Mouse (Mus musculus) megakaryocyte, embryonic 14.5 days (primary cell): ENCODE results near the gene Socs1. TPM values are rescaled to one million over a fixed set of nuclear protein-coding genes. Genes with fewer than 3 reads are reported as not detected.

Experiments used
- H3K27me3 ChIP-seq: replicated peaks from 2 replicates; pipeline ENCODE3; 2012; ENCODE audit warnings: inconsistent platforms
- H3K36me3 ChIP-seq: replicated peaks from 2 replicates; pipeline ENCODE3; 2012; ENCODE audit warnings: low read length, inconsistent platforms, mixed read lengths
- H3K4me1 ChIP-seq: 2 replicates; pipeline ENCODE4 v1.6.1; 2012; ENCODE audit warnings: inconsistent platforms
- H3K4me3 ChIP-seq: replicated peaks from 2 replicates; pipeline ENCODE3; 2012; ENCODE audit warnings: moderate library complexity, mild to moderate bottlenecking, inconsistent platforms
- H3K9me3 ChIP-seq: 2 replicates; pipeline ENCODE4 v1.6.1; 2012; ENCODE audit warnings: inconsistent platforms
- FLI1 ChIP-seq: IDR thresholded peaks from 2 replicates; pipeline ENCODE4 v1.6.1; 2012; ENCODE audit warnings: low read length, inconsistent platforms, mixed read lengths
- GATA1 ChIP-seq: IDR thresholded peaks from 3 replicates; pipeline ENCODE4 v1.6.1; 2012; ENCODE audit warnings: mixed read lengths, low read length, inconsistent platforms, borderline replicate concordance
- polyA plus RNA-seq: library from polyadenylated mRNA; stranded (reverse); fragments of >175 nt; gene quantifications from 2 replicates; pipeline ENCODE4 v1.2.3, GENCODE M21; 2012; ENCODE audit warnings: low replicate concordance; ENCODE audit not compliant: insufficient read depth

Gene Socs1
- polyA plus RNA-seq, 1 experiment = 13.2 TPM

DNA sequence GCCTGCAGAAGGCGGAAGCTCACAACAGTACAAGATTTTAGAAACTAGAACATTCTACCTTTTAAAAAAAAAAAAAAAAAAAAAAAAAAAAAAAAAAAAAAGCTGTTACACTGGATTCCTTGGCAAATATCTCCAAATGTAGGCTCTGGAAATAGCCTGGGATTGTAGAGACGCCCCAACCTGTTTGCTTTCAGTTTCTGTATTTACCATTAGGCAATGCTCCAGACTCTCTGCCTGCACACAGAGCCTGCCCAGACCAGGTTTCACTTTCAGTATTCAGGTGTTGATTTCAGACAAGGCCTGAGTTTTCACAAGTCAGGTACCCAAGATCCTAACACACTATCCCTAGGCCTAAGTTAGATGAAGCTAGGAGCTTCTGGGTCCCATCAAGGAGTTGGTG, 44.3 kb downstream of the Socs1 start:
- peaks cover 5% of the 10 kb centered on the region for H3K27me3 ChIP-seq

DNA sequence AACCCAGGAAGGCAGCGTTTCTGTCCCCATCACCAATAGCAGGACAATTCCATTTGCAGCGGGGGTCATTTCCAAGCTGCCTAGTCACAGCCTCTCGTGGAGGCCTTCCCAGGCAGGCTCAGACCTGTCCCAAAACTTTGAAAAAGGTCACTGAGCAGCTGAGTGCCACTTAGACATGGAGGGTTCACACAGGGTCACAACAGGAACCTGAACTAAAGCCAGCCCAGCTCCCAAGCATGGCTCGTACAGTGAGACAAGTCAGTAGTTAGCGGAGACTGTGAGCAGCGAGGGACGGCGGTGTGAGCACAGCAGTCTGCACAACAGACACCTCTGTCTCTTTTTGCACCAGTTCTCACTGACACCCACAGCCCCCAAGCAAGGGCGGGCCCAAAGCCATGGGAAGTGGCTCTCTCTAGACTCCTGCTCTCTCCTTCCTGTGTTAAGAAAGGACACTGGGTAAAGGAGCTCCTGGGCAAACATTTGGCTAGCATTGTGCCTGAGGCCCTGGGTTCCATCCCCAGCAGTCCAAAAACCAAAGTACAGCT, 45.4 kb downstream of the Socs1 start:
- TF ChIP-seq FLI1 = no peak
- peaks cover 71% of the 10 kb centered on the region for H3K36me3 ChIP-seq
- peaks cover 96% of the 10 kb centered on the region for H3K4me1 ChIP-seq
- peaks cover 4% of the 10 kb centered on the region for H3K27me3 ChIP-seq
- H3K9me3 ChIP-seq = no peaks in the 10 kb centered on the region
- H3K4me3 ChIP-seq = peak overlapping the region; percentile 54

More for the DNA sequence above, 44.3 kb downstream of the Socs1 start:
- Histone ChIP-seq H3K4me1 (peaks cover 95% of the 10 kb centered on the region), H3K9me3 (no peaks in the 10 kb centered on the region), H3K36me3 (peaks cover 67% of the 10 kb centered on the region), H3K4me3 (no peak overlapping the region)
- TF ChIP-seq FLI1 (no peak), GATA1 (no peak)

DNA sequence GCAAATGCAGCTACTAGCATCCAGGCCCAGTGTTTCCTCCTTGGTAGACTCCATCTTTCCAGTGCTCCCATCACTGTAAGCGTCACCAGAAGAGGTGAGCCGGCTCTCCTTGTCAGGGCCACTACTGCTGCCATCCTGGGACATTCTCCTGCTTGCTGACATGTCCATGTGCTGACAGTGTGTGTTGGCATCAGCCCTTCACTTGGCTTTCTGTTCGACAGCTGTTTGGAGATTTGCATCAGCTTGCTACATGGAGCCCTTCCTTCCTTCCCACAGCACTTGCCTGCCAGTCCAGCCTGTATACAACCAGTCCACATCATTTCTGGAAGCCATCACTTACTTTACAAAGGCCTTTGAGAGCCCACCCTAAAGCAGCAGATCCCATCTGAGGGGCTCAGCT, 46.5 kb downstream of the Socs1 start:
- Histone ChIP-seq H3K36me3 (peaks cover 77% of the 10 kb centered on the region), H3K4me1 (peaks cover 96% of the 10 kb centered on the region), H3K27me3 (peaks cover under 1% of the 10 kb centered on the region), H3K9me3 (no peaks in the 10 kb centered on the region), H3K4me3 (peak overlapping the region; percentile 16)
- TF ChIP-seq FLI1 = no peak
- TF ChIP-seq GATA1 = no peak

DNA sequence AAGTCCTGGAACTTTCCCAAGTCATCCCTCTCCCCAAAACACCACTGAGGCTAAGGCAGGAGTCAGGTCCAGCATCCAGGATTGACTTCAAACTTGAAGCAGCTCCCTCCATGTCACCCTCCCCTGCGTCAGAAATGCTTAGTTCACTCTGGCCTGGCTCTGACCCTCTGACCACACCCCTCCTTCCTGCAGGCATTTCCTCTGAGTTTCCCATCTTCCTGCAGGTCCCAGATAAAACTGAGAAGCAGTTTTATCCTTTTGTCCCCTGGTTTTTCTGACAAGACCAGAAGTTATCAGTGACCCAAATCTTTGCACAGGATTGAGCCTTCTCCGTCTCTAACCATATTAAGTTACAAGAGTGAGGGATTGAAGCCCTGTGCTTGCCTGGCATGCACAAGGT, 47.8 kb downstream of the Socs1 start:
- no peaks in the 10 kb centered on the region for H3K9me3 ChIP-seq
- H3K4me1 ChIP-seq = peaks cover 96% of the 10 kb centered on the region
- H3K27me3 ChIP-seq = no peaks in the 10 kb centered on the region
- H3K4me3 ChIP-seq = peak overlapping the region; percentile 52
- peaks cover 78% of the 10 kb centered on the region for H3K36me3 ChIP-seq
- TF ChIP-seq FLI1 = peak; percentile 89
- TF ChIP-seq GATA1 = peak; percentile 94

DNA sequence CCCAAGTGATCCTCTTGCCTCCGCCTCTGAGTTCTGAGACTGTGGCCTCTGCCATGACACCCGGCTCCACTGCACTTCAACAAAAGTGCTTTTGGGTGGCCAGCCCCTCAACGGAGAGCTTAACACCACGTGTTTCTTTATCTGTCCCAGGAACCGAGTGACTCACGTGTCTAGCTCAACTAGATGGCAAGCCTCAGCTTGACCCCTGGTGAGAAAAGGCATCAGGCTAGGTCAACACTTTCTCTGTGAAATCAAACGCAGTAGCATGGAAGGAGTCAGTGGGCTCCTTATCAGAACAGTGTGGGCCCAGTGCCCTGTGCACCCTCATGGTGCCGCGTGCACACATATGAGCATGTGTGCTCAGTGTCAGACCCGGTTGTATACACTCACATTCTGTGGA, 49.0 kb downstream of the Socs1 start:
- Histone ChIP-seq H3K36me3 (peaks cover 75% of the 10 kb centered on the region), H3K27me3 (no peaks in the 10 kb centered on the region), H3K4me1 (peaks cover 100% of the 10 kb centered on the region), H3K4me3 (peak overlapping the region; percentile 73), H3K9me3 (no peaks in the 10 kb centered on the region)
- TF ChIP-seq GATA1 = no peak
- no peak for TF ChIP-seq FLI1

DNA sequence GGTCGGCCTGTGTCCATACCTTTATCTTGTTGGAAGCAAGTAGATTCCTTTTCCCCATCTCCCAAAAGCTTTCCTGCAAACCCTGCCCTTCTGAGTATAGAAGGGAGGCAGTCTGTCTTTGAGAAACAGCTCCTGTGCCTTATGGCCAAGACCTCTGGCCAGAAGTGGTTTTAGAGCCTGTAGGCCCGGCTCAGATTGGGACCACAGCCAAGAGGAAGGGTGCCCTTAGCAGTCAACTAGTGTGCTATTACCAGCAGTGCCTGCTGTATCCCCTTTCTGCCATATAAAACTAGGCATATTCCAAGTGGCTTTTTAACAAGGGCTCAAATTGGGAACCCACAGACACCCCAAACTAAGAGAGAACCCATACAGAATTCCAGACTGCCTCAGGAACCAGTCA, 49.6 kb downstream of the Socs1 start:
- Histone ChIP-seq H3K9me3 (no peaks in the 10 kb centered on the region), H3K27me3 (no peaks in the 10 kb centered on the region), H3K4me3 (no peak overlapping the region), H3K36me3 (peaks cover 77% of the 10 kb centered on the region), H3K4me1 (peaks cover 100% of the 10 kb centered on the region)
- no peak for TF ChIP-seq GATA1
- TF ChIP-seq FLI1 = no peak

DNA sequence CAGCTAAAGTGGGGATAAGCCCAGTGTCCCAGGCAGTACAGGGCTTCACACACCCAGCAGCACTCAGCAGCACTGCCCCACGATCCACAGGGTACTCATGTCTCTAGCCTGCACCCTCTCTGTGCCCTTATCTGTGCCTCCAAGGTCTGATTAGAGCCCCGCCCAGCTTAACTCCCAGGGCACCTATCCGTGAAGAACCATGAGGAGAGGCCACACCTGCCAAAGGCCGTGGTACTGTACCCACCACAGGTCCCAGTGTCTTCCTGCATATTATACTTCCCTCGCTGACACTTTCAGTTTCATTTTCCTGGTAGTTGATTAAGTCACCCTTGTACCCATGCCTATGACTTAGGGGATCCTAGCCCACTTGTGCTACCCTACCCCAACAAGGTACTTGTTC, 52.9 kb downstream of the Socs1 start:
- Histone ChIP-seq H3K4me1 (peaks cover 82% of the 10 kb centered on the region), H3K4me3 (peak overlapping the region; percentile 89), H3K27me3 (no peaks in the 10 kb centered on the region), H3K36me3 (peaks cover 76% of the 10 kb centered on the region), H3K9me3 (no peaks in the 10 kb centered on the region)
- TF ChIP-seq GATA1 = no peak
- no peak for TF ChIP-seq FLI1

Other genes with a start within 250 kb of the Socs1 start
- gene Dexi, start 242.5 kb downstream of the Socs1 start, polyA plus RNA-seq = 41.9 and 81.7 TPM in 2 replicates
- gene Clec16a, start 240.2 kb downstream of the Socs1 start, polyA plus RNA-seq = 10.4 and 13.5 TPM in 2 replicates
- gene Tnp2, start 3.1 kb upstream of the Socs1 start, polyA plus RNA-seq = not detected in 2 replicates
- not detected in 2 replicates for gene Prm3, start 5.4 kb upstream of the Socs1 start, polyA plus RNA-seq
- gene Prm2, start 10.6 kb upstream of the Socs1 start, polyA plus RNA-seq = not detected in 2 replicates
- not detected in 2 replicates for gene Prm1, start 20.3 kb upstream of the Socs1 start, polyA plus RNA-seq
- not detected in 2 replicates for gene Gm11172, start 27.4 kb upstream of the Socs1 start, polyA plus RNA-seq
- 0.53 and 0.60 TPM in 2 replicates for gene Rmi2, start 49.5 kb upstream of the Socs1 start, polyA plus RNA-seq